Mouse (Mus musculus): ENCODE measurements around the gene Spock2. TPM values are rescaled to one million over a fixed set of nuclear protein-coding genes. Genes with fewer than 3 reads are reported as not detected.
"Not testable (repeated sequence)": the region's sequence is repeated elsewhere in the genome, so short reads cannot be mapped to it uniquely, and the experiment has no call there.

Gene Spock2
- total RNA-seq, 1 experiment, result 4.1 TPM

DNA sequence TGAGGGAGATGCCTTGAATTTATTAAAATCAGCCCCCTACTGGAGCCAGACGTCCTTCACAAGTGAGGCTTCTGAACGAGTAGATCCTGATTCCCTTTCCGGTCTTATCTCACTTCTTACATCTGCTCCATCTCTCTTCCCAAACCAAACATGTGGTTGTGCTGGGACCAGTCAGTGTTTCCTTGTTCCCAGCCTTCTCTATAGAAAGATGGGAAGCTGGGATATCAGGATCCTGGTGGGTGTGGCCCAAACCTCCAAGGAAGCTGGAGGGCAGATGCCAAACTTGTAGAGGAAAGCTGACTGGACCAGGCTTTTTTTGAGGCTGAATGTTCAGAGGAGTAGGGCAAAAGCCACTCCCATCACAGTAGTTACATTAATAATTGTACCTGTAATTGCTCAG lies 68.5 kb downstream of the Spock2 start:
- no peak overlapping the region for H3K27ac ChIP-seq (ENCODE audit: insufficient read depth, low read depth, low read length, poor library complexity, severe bottlenecking)
- TF ChIP-seq ZC3H11A (IDR thresholded peaks at IDR 0.05; ENCODE audit: borderline replicate concordance, low read depth, low read length), result no peak
- TF ChIP-seq HCFC1 (IDR thresholded peaks at IDR 0.05; ENCODE audit: borderline replicate concordance, insufficient read depth, low read length), result no peak
- TF ChIP-seq ZNF384 (IDR thresholded peaks at IDR 0.05; ENCODE audit: low read depth, low read length), result no peak
- no peak for TF ChIP-seq CHD2 (IDR thresholded peaks at IDR 0.05; ENCODE audit: low read depth, low read length)
- TF ChIP-seq MAFK (IDR thresholded peaks at IDR 0.05; ENCODE audit: insufficient read depth, low read depth, low read length), result no peak
- H3K9ac ChIP-seq (ENCODE audit: insufficient read depth, low read depth, low read length, poor library complexity, severe bottlenecking), result no peak overlapping the region
- DNase-seq (ENCODE audit: low read depth, low spot score), result no peak
- H3K9me3 ChIP-seq (ENCODE audit: control insufficient read depth, insufficient read depth, low read depth, low read length), result no peaks in the 10 kb centered on the region
- H3K4me1 ChIP-seq (ENCODE audit: control insufficient read depth in 2 of 2, insufficient read depth in 2 of 2, low read length in 2 of 2, poor library complexity in 1 of 2), result peaks cover 0 to 9% of the 10 kb centered on the region in 2 experiments; a peak in 2 of 4 replicates
- H3K36me3 ChIP-seq (ENCODE audit: control insufficient read depth, insufficient read depth, low read length, poor library complexity, severe bottlenecking), result no peaks in the 10 kb centered on the region
- no peak overlapping the region for H3K4me3 ChIP-seq (ENCODE audit: insufficient read depth in 1 of 2, low read depth in 1 of 2, low read length in 2 of 2, poor library complexity in 1 of 2, severe bottlenecking in 1 of 2)
- in situ Hi-C loops (cut with MboI; ENCODE audit: low sequenced_read_pairs in 2 of 2, unreplicated experiment in 2 of 2), result no loop called here

- H3K27ac ChIP-seq (ENCODE audit: insufficient read depth, low read depth, low read length, poor library complexity, severe bottlenecking); H3K9ac ChIP-seq (ENCODE audit: insufficient read depth, low read depth, low read length, poor library complexity, severe bottlenecking); in situ Hi-C loops (cut with MboI; ENCODE audit: low sequenced_read_pairs in 2 of 2, unreplicated experiment in 2 of 2); H3K9me3 ChIP-seq (ENCODE audit: control insufficient read depth, insufficient read depth, low read depth, low read length); H3K4me1 ChIP-seq (ENCODE audit: control insufficient read depth in 2 of 2, insufficient read depth in 2 of 2, low read length in 2 of 2, poor library complexity in 1 of 2); H3K36me3 ChIP-seq (ENCODE audit: control insufficient read depth, insufficient read depth, low read length, poor library complexity, severe bottlenecking); DNase-seq (ENCODE audit: low read depth, low spot score); H3K4me3 ChIP-seq (ENCODE audit: insufficient read depth in 1 of 2, low read depth in 1 of 2, low read length in 2 of 2, poor library complexity in 1 of 2, severe bottlenecking in 1 of 2): not testable (repeated sequence)
These were observed 69.3 kb downstream of the Spock2 start for GRCm38 (mm10) chr10:60175306-60175705.

Other genes starting within 250 kb of the Spock2 start
- 38.2 and 47.8 TPM in 2 replicates for gene Dnajb12, start 226.7 kb upstream of the Spock2 start, total RNA-seq (2012; rRNA removed)
- gene Ddit4, start 154.4 kb upstream of the Spock2 start, total RNA-seq (2012; rRNA removed), result 33.9 and 42.1 TPM in 2 replicates
- 16.3 and 18.8 TPM in 2 replicates for gene Ascc1, start 103.4 kb upstream of the Spock2 start, total RNA-seq (2012; rRNA removed)
- 47.8 and 54.5 TPM in 2 replicates for gene Anapc16, start 103.1 kb upstream of the Spock2 start, total RNA-seq (2012; rRNA removed)
- gene Chst3, start 113.0 kb downstream of the Spock2 start, total RNA-seq (2012; rRNA removed), result 1.8 and 2.7 TPM in 2 replicates
- gene Psap, start 171.4 kb downstream of the Spock2 start, total RNA-seq (2012; rRNA removed), result 365 and 441 TPM in 2 replicates
- 5.5 and 5.7 TPM in 2 replicates for gene Vsir, start 240.6 kb downstream of the Spock2 start, total RNA-seq (2012; rRNA removed)

All from ES-E14 (cell line).